Mouse (Mus musculus): ENCODE data around the gene Rcc1l. TPM values are rescaled to one million over a fixed set of nuclear protein-coding genes. Genes with fewer than 3 reads are reported as not detected.

The Rcc1l gene
- total and polyA plus RNA-seq, 2 experiments from 2014 or later = 21.6 to 22.4 TPM

DNA sequence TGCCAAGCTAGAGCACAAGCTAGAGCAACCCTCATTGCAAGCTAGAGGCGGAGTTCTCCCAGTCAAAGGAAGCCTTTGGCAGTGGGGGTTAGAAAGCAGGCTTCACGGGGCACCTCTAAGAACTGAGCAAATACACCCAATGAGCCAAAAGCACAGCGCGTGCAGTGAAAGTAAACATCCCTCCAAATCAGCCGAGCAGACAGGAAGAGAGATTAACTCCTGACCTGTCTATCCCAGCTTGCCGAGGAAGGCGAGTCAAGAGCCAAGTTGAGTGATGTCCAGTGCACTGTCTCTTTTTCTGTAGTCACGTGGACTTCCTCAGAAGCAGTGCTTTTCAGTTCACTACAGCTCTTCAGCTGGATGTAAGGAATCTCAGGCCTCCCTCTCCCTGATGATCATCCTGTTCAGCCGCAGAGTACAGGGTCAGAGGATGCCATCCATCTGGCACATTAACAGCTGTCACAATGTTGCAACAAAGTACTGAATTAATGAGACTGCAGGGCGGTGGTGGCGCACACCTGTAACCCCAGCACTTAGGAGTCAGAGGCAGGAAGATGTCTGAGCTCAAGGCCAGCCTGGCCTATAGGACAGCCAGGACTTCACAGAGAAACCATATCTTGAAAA, 33.5 kb upstream of the Rcc1l start:
- 82% methylated on average over 11 of the region's 11 CpGs for WGBS
- TF ChIP-seq CTCF (IDR thresholded peaks at IDR 0.05; ENCODE audit: low read depth) = no peak
- ATAC-seq = no peak
- H3K36me3 ChIP-seq (ENCODE audit: insufficient read depth) = peaks cover 11% of the 10 kb centered on the region
- no peak overlapping the region for H3K4me2 ChIP-seq (ENCODE audit: low read depth)
- H3K27me3 ChIP-seq (ENCODE audit: insufficient read depth, low read length) = no peaks in the 10 kb centered on the region
- H3K4me3 ChIP-seq (ENCODE audit: low read depth, low read length) = no peak overlapping the region
- no peak for DNase-seq
- H3K9me3 ChIP-seq (ENCODE audit: low read length) = no peaks in the 10 kb centered on the region
- H3K4me1 ChIP-seq (ENCODE audit: insufficient read depth) = no peaks in the 10 kb centered on the region
- no peak overlapping the region for H3K9ac ChIP-seq
- H3K27ac ChIP-seq (ENCODE audit: low read depth, low read length) = no peak overlapping the region

DNA sequence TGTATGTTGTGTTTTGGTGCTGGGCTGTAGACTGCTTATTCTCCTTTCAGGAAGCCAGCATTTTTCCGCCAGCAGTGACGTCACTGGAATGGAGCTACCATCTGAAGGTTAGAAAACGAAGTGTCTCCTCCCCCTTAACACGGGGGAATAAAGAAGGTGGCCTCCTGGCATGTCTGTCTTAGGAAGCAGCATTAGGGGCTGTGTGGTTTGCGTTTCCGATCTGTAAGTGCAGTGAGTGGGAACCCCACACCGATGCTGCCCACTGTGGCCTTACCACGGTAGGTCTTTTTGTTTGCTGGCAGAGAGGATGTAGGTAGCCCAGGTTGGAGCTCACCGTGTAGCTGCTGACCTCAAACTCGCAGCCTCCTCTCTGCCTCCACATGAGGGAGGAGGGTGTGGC, 30.1 kb upstream of the Rcc1l start:
- ATAC-seq (no peak), DNase-seq (no peak)
- Histone ChIP-seq H3K4me2 (ENCODE audit: low read depth) (no peak overlapping the region), H3K36me3 (ENCODE audit: insufficient read depth) (peaks cover 33% of the 10 kb centered on the region), H3K9me3 (ENCODE audit: low read length) (no peaks in the 10 kb centered on the region), H3K27me3 (ENCODE audit: insufficient read depth, low read length) (no peaks in the 10 kb centered on the region), H3K27ac (ENCODE audit: low read depth, low read length) (no peak overlapping the region), H3K9ac (no peak overlapping the region), H3K4me1 (ENCODE audit: insufficient read depth) (no peaks in the 10 kb centered on the region), H3K4me3 (ENCODE audit: low read depth, low read length) (no peak overlapping the region)
- whole genome bisulfite sequencing = 84% methylated on average over 10 of the region's 10 CpGs
- TF ChIP-seq CTCF (IDR thresholded peaks at IDR 0.05; ENCODE audit: low read depth) = no peak

DNA sequence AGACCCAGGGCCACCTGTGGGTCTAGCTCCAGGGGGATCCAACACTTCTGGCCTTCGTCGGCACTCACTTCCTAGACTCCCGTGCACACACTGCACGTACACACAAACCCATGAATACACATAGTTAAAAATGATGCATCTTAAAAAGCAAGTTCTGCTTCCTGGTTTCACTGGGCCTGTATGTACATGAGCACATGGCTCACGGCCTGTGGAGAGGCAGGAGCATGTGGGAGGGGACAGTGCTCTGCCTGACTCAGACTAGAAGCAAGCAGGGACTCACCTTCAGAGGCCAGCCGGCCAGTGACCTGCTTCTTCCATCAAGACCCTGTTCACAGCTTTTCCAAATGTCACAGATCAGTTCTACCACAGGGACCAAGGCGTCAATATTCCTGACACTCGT, 17.1 kb upstream of the Rcc1l start:
- Histone ChIP-seq H3K4me2 (ENCODE audit: low read depth) (no peak overlapping the region), H3K27me3 (ENCODE audit: insufficient read depth, low read length) (no peaks in the 10 kb centered on the region), H3K4me1 (ENCODE audit: insufficient read depth) (no peaks in the 10 kb centered on the region), H3K9ac (no peak overlapping the region), H3K27ac (ENCODE audit: low read depth, low read length) (no peak overlapping the region), H3K36me3 (ENCODE audit: insufficient read depth) (peaks cover 18% of the 10 kb centered on the region), H3K4me3 (ENCODE audit: low read depth, low read length) (no peak overlapping the region), H3K9me3 (ENCODE audit: low read length) (no peaks in the 10 kb centered on the region)
- TF ChIP-seq CTCF (IDR thresholded peaks at IDR 0.05; ENCODE audit: low read depth) = no peak
- 90% methylated on average over 8 of the region's 8 CpGs for WGBS
- ATAC-seq (no peak), DNase-seq (no peak)

DNA sequence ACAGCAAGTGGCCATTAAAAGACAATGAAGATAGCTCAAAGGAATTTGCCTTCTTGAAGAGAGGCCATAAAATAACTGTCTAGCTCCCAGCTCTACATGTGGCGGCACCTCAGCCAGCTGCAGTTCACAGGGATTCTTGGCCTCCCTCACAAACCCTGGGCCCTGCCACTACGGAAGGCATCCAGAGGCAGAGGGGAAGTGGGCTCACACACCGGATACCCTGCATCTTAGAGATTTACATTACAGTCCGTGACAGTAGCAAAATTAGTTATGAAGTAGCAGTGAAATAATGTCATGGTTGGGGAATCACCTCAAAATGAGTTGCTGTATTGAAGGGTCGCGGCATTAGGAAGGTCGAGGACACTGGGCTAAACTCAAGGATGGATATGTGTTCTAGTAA, 12.0 kb upstream of the Rcc1l start:
- no peak for TF ChIP-seq CTCF (IDR thresholded peaks at IDR 0.05; ENCODE audit: low read depth)
- no peak overlapping the region for H3K4me2 ChIP-seq (ENCODE audit: low read depth)
- 91% methylated on average over 7 of the region's 7 CpGs for WGBS
- H3K36me3 ChIP-seq (ENCODE audit: insufficient read depth) = peaks cover 3% of the 10 kb centered on the region
- no peaks in the 10 kb centered on the region for H3K9me3 ChIP-seq (ENCODE audit: low read length)
- H3K4me3 ChIP-seq (ENCODE audit: low read depth, low read length) = no peak overlapping the region
- no peak overlapping the region for H3K9ac ChIP-seq
- H3K4me1 ChIP-seq (ENCODE audit: insufficient read depth) = peaks cover 1% of the 10 kb centered on the region; the same call in 1 of the 2 replicates
- no peak overlapping the region for H3K27ac ChIP-seq (ENCODE audit: low read depth, low read length)
- H3K27me3 ChIP-seq (ENCODE audit: insufficient read depth, low read length) = no peaks in the 10 kb centered on the region
- DNase-seq = no peak
- no peak for ATAC-seq

DNA sequence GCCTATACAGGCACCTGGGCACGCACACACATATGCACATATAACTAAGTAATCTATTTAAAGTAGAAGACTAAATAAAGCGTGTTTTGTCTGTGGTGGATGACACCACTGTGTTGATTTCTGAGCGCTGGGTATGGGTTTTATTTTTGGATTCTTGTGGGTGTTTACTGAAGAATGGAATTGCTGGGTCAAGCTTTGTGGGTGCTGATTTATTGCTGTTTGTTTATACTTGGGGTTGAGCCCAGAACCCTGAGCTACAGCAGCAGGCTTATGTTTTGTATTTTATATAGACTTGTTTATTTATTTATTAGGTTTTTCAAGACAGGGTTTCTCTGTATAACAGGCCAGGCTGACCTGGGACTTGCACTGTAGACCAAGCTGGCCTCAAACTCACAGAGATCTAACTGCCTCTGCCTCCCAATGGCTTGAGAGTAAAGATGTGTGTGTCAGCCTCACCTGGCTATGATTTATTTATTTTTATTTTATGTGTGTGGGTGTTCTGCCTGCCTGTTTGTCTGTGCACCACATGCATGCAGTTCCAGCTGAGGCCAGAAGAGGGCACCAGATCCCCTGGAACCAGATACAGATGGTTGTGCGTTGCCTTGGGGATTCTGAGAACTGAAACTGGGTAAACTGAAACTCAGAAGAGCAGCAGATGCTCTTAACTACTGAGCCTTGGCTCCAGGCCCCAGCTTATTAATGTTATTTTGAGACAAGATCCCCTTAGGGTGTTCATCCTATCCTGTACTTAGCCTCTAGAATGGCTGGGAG, 10.6 kb upstream of the Rcc1l start:
- TF ChIP-seq CTCF (IDR thresholded peaks at IDR 0.05; ENCODE audit: low read depth) = peak; percentile 84
- H3K4me2 ChIP-seq (ENCODE audit: low read depth) = no peak overlapping the region
- no peak overlapping the region; the same call in 1 of the 2 replicates for H3K9ac ChIP-seq
- 70% methylated on average over 4 of the region's 4 CpGs for WGBS
- DNase-seq (peak; percentile 55), ATAC-seq (no peak)
- no peaks in the 10 kb centered on the region for H3K36me3 ChIP-seq (ENCODE audit: insufficient read depth)
- no peak overlapping the region for H3K27ac ChIP-seq (ENCODE audit: low read depth, low read length)
- H3K27me3 ChIP-seq (ENCODE audit: insufficient read depth, low read length) = no peaks in the 10 kb centered on the region
- no peak overlapping the region for H3K4me3 ChIP-seq (ENCODE audit: low read depth, low read length)
- H3K4me1 ChIP-seq (ENCODE audit: insufficient read depth) = peaks cover 11% of the 10 kb centered on the region; the same call in 1 of the 2 replicates
- no peaks in the 10 kb centered on the region for H3K9me3 ChIP-seq (ENCODE audit: low read length)

DNA sequence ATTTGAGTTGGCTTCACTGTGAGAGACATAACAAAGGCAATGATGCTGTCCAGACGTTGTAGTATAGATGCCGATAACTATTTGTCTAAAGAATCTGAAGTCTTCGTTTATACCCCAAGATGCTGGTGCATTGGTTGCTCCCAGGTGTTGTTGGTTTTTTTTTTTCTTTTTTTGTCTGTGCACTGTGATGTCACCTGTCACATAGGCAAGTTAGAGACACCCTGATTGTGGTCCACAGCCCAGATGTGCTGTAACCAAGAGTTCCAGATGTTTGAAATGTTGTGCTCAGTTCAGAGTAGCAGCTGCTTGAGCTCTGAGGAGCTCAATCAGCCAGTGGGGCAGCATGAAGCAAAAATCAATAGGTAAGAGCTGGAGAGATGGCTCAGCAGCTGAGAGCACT, 9.5 kb upstream of the Rcc1l start:
- H3K4me2 ChIP-seq (ENCODE audit: low read depth) = no peak overlapping the region
- no peaks in the 10 kb centered on the region for H3K9me3 ChIP-seq (ENCODE audit: low read length)
- DNase-seq = no peak
- no peak overlapping the region for H3K4me3 ChIP-seq (ENCODE audit: low read depth, low read length)
- 91% methylated on average over 3 of the region's 3 CpGs for WGBS
- peaks cover 11% of the 10 kb centered on the region; the same call in 1 of the 2 replicates for H3K4me1 ChIP-seq (ENCODE audit: insufficient read depth)
- no peak for ATAC-seq
- no peak overlapping the region for H3K27ac ChIP-seq (ENCODE audit: low read depth, low read length)
- no peaks in the 10 kb centered on the region for H3K36me3 ChIP-seq (ENCODE audit: insufficient read depth)
- no peak overlapping the region for H3K9ac ChIP-seq
- no peak for TF ChIP-seq CTCF (IDR thresholded peaks at IDR 0.05; ENCODE audit: low read depth)
- no peaks in the 10 kb centered on the region for H3K27me3 ChIP-seq (ENCODE audit: insufficient read depth, low read length)
